12 mouse cellular contexts compared by ENCODE assay signal in the genomic region with DNA sequence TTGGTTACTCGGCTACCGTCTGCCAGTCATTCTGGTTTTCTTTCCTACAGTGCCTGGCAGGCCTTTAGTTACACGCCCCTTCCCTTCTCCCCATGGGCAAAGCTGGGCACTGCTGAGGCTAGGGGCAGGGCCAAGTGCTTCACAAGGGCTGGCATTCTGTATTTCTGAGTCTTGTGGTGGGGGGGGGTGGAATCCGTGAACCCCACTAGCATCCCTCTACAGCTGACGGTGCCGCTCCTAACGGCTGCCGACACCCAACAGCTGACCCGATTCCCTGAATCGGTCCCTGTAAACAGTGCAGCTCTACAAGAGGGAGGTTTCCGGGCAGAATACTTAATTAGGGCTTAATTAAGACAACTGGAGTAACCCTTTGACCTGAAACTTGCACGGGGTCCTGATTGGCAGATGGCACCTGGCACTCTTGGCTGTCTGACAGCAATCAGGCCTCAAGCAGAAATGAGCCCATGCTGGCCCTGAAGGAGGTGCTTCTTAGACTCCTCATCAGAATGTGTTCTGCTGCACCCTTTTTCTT. TPM values are rescaled to one million over a fixed set of nuclear protein-coding genes. Genes with fewer than 3 reads are reported as not detected.
DNase-seq lines count a peak whose midpoint lies in the region; ATAC-seq and TF ChIP-seq lines count a peak whose summit lies in the region.
"Had no signal": no experiment of that assay in that cellular context is flagged by ENCODE, and none has a peak within 500 bp of the region (broad histone marks: within the 10 kb centered on the region; RNA-seq: fewer than 3 reads in every experiment).

No protein-coding gene starts in this region.

- no peaks in the 10 kb centered on the region for H3K9me3 ChIP-seq in hindbrain, postnatal 0 days (ENCODE audit: low read length)
- no peaks in the 10 kb centered on the region for H3K9me3 ChIP-seq in neural tube, embryonic 14.5 days (ENCODE audit: control insufficient read depth, low read length)
- no peaks in the 10 kb centered on the region for H3K9me3 ChIP-seq in heart, embryonic 12.5 days (replicated peaks)
- H3K9me3 ChIP-seq: neural tube, embryonic 12.5 days had no signal

- H3K4me1 ChIP-seq in hindbrain, postnatal 0 days (ENCODE audit: insufficient read depth, low read length), result no peaks in the 10 kb centered on the region; the same call in 1 of the 2 replicates
- H3K4me1 ChIP-seq in neural tube, embryonic 14.5 days (ENCODE audit: control insufficient read depth, insufficient read depth, low read length), result 0 out of 2 replicates have a peak, but pooled peaks cover 2% of the 10 kb centered on the region
- peaks cover 15% of the 10 kb centered on the region for H3K4me1 ChIP-seq in heart, embryonic 12.5 days (replicated peaks)

- DNase-seq in frontal cortex, postnatal 25 days (ENCODE audit: low spot score in 2 of 2), result no peak
- peak; percentile 22 for DNase-seq in brain, embryonic 18.5 days (ENCODE audit: low read depth, low spot score)
- DNase-seq in hindbrain, postnatal 0 days (ENCODE audit: low spot score), result peak; percentile 81
- no peak for DNase-seq in spleen, postnatal 10 days (ENCODE audit: low spot score in 2 of 2)
- DNase-seq in urinary bladder, adult 18-20 months (ENCODE audit: low spot score in 2 of 2), result no peak
- DNase-seq: kidney, adult 11 months; lung, embryonic 14.5 days had no signal

- no peak overlapping the region for H3K4me3 ChIP-seq in hindbrain, postnatal 0 days (ENCODE audit: low read length)
- no peak overlapping the region for H3K4me3 ChIP-seq in neural tube, embryonic 14.5 days (ENCODE audit: low read depth, low read length)
- no peak overlapping the region for H3K4me3 ChIP-seq in heart, embryonic 12.5 days
- H3K4me3 ChIP-seq: neural tube, embryonic 12.5 days had no signal

- no peak overlapping the region for H3K9ac ChIP-seq in hindbrain, postnatal 0 days (replicated peaks; ENCODE audit: low read length)
- no peak overlapping the region for H3K9ac ChIP-seq in neural tube, embryonic 14.5 days (replicated peaks; ENCODE audit: low read depth, low read length)
- H3K9ac ChIP-seq in heart, embryonic 12.5 days, result no peak overlapping the region
- H3K9ac ChIP-seq: lung, embryonic 14.5 days; neural tube, embryonic 12.5 days had no signal

- peak overlapping the region; percentile 27 for H3K4me2 ChIP-seq in hindbrain, postnatal 0 days (ENCODE audit: low read depth, low read length)
- H3K4me2 ChIP-seq in neural tube, embryonic 14.5 days (ENCODE audit: low read depth, low read length), result no peak overlapping the region
- H3K4me2 ChIP-seq in heart, embryonic 12.5 days, result no peak overlapping the region
- H3K4me2 ChIP-seq: lung, embryonic 14.5 days; neural tube, embryonic 12.5 days had no signal

- no peaks in the 10 kb centered on the region for H3K36me3 ChIP-seq in hindbrain, postnatal 0 days (ENCODE audit: insufficient read depth, low read length)
- H3K36me3 ChIP-seq in neural tube, embryonic 14.5 days (ENCODE audit: control insufficient read depth, insufficient read depth, low read length), result no peaks in the 10 kb centered on the region
- H3K36me3 ChIP-seq in heart, embryonic 12.5 days, result no peaks in the 10 kb centered on the region
- H3K36me3 ChIP-seq: neural tube, embryonic 12.5 days had no signal

- WGBS in hindbrain, postnatal 0 days, result 19% methylated on average over 12 of the region's 12 CpGs
- WGBS in neural tube, embryonic 14.5 days, result 41% methylated on average over 12 of the region's 12 CpGs
- 85% methylated on average over 12 of the region's 12 CpGs for WGBS in heart, embryonic 12.5 days

- no peaks in the 10 kb centered on the region for H3K27me3 ChIP-seq in hindbrain, postnatal 0 days (ENCODE audit: insufficient read depth, low read length)
- H3K27me3 ChIP-seq in neural tube, embryonic 14.5 days (ENCODE audit: control insufficient read depth, insufficient read depth, low read length), result no peaks in the 10 kb centered on the region
- H3K27me3 ChIP-seq in heart, embryonic 12.5 days (replicated peaks), result no peaks in the 10 kb centered on the region
- H3K27me3 ChIP-seq: neural tube, embryonic 12.5 days had no signal

- no peak overlapping the region for H3K27ac ChIP-seq in hindbrain, postnatal 0 days
- no peak overlapping the region for H3K27ac ChIP-seq in neural tube, embryonic 14.5 days (ENCODE audit: low read depth, low read length)
- no peak overlapping the region for H3K27ac ChIP-seq in heart, embryonic 12.5 days (ENCODE audit: poor library complexity, severe bottlenecking)
- H3K27ac ChIP-seq: neural tube, embryonic 12.5 days had no signal

- ATAC-seq in frontal cortex, adult (ENCODE audit: low TSS enrichment), result peak; percentile 72
- peak; percentile 89 for ATAC-seq in hindbrain, postnatal 0 days
- peak; percentile 49; the same call in 1 of the 2 replicates for ATAC-seq in neural tube, embryonic 14.5 days (ENCODE audit: low read depth)
- no peak for ATAC-seq in heart, embryonic 12.5 days (ENCODE audit: insufficient number of reproducible peaks, low FRiP score)

- no peak for TF ChIP-seq CTCF in hindbrain, postnatal 0 days (IDR thresholded peaks at IDR 0.05; ENCODE audit: low read depth)

RNA-seq across cellular contexts. Expression of a gene that starts 24.2 kb away (rescaled TPM):
- total RNA-seq in hindbrain, postnatal 0 days (2014; rRNA removed), result 13.8 and 20.5 TPM in 2 replicates
- 4.6 and 4.8 TPM in 2 replicates for polyA plus RNA-seq in hindbrain, postnatal 0 days (2015; fragmentation: Nextera tagmentation; extraction: Ambion mirVana)
- 2.2 and 2.9 TPM in 2 replicates for polyA plus RNA-seq in neural tube, embryonic 14.5 days (2014; fragmentation: Nextera tagmentation; extraction: Ambion mirVana)
- polyA plus RNA-seq in heart, embryonic 12.5 days (2016; fragmentation: Nextera tagmentation; extraction: Ambion mirVana), result 3.3 and 3.5 TPM in 2 replicates
- total RNA-seq: common myeloid progenitor, adult 5-6 weeks had no signal

Comparison
In these comparisons a context has a peak if more than half of its experiments do, and no peak if none do; other contexts are left out.
1. DNase-seq: peak in brain, embryonic 18.5 days (single experiment) and hindbrain, postnatal 0 days (single experiment); none in frontal cortex, postnatal 25 days (0 of 2), spleen, postnatal 10 days (0 of 2) and urinary bladder, adult 18-20 months (0 of 2).